Mouse (Mus musculus) kidney, postnatal 0 days (tissue): ENCODE data around the gene AI661453. TPM values are rescaled to one million over a fixed set of nuclear protein-coding genes. Genes with fewer than 3 reads are reported as not detected.

ENCODE experiments used
- ATAC-seq: fragments of 200-750 bp; cut with Nextera tagmentation; replicated peaks from 2 replicates; pipeline ENCODE4 v1.8.0; 2017; ENCODE audit warnings: low read depth, moderate number of reproducible peaks, moderate TSS enrichment, moderate library complexity; ENCODE audit not compliant: low FRiP score
- DNase-seq: peaks from one replicate; pipeline ENCODE4 v3.0.0-alpha.2; 2016; ENCODE audit warnings: low spot score
- H3K27ac ChIP-seq: fragments of 300-500 bp; sonication (generic); 2 replicates; pipeline ENCODE4 v1.5.1; 2014; ENCODE audit warnings: mild to moderate bottlenecking
- H3K27me3 ChIP-seq: fragments of 300-500 bp; sonication (generic); 2 replicates; pipeline ENCODE4 v1.6.1; 2014; ENCODE audit warnings: low read length, mixed read lengths; ENCODE audit not compliant: insufficient read depth
- H3K36me3 ChIP-seq: fragments of 300-500 bp; sonication (generic); 2 replicates; pipeline ENCODE4 v1.6.1; 2014; ENCODE audit warnings: low read length, mixed read lengths; ENCODE audit not compliant: insufficient read depth
- H3K4me1 ChIP-seq: fragments of 300-500 bp; sonication (generic); replicated peaks from 2 replicates; pipeline ENCODE4 v1.6.1; 2014; ENCODE audit warnings: antibody characterized with exemption, low read length, mixed read lengths; ENCODE audit not compliant: insufficient read depth
- H3K4me2 ChIP-seq: fragments of 300-500 bp; sonication (generic); 2 replicates; pipeline ENCODE4 v1.6.1; 2014; ENCODE audit warnings: mild to moderate bottlenecking, low read length, moderate library complexity, mixed read lengths
- H3K4me3 ChIP-seq: fragments of 300-500 bp; sonication (generic); replicated peaks from 2 replicates; pipeline ENCODE4 v1.5.1; 2014; ENCODE audit warnings: low read depth, low read length
- H3K9ac ChIP-seq: fragments of 300-500 bp; sonication (generic); 2 replicates; pipeline ENCODE4 v1.6.1; 2014; ENCODE audit warnings: low read depth, low read length
- H3K9me3 ChIP-seq: fragments of 300-500 bp; sonication (generic); replicated peaks from 2 replicates; pipeline ENCODE4 v1.6.1; 2016; ENCODE audit warnings: low read length, inconsistent platforms, mixed read lengths
- CTCF ChIP-seq: IDR thresholded peaks from 2 replicates; pipeline ENCODE4 v1.5.1; 2016; ENCODE audit warnings: antibody characterized with exemption, low read depth, mild to moderate bottlenecking, moderate library complexity
- WGBS: fragments of 180-500 bp; shearing (Covaris S2); extraction: QIAGEN DNeasy Blood & Tissue Kit; methylation state at CpG from one replicate; pipeline ENCODE4 v1.1.7; 2014; 5-methylcytosine and 5-hydroxymethylcytosine counted together
- polyA plus RNA-seq: library from polyadenylated mRNA; unstranded; fragments of >200 nt; fragmentation: Nextera tagmentation; extraction: Ambion mirVana; gene quantifications from 2 replicates; pipeline ENCODE4 v1.2.1, GENCODE M21; 2015

Gene AI661453
- polyA plus RNA-seq, 1 experiment from 2014 or later = 2.4 TPM

DNA sequence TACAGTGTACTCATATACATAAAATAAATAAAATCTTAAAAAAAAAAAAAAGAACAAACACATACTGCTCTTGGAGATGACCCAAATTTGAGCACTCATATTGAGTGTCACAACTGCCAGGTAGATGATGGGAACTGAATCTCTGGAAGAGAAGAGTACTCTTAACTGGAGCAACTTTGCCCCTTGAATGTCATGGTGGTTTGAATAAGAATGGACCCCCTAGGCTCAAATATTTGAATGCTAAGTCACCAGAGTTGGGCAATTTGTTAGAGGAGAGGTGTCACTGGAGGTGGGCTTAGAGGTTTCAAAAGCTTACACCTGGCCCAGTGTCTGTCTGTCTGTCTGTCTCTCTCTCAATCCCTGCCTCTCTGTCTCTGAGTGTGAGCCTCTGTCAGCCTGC is 67.3 kb downstream of the AI661453 start:
- Histone ChIP-seq H3K27me3 (no peaks in the 10 kb centered on the region), H3K9ac (no peak overlapping the region), H3K4me2 (no peak overlapping the region), H3K27ac (no peak overlapping the region), H3K36me3 (peaks cover 8% of the 10 kb centered on the region), H3K4me3 (no peak overlapping the region), H3K9me3 (no peaks in the 10 kb centered on the region), H3K4me1 (peaks cover 30% of the 10 kb centered on the region)
- no peak for TF ChIP-seq CTCF
- DNase-seq = no peak
- no peak for ATAC-seq

DNA sequence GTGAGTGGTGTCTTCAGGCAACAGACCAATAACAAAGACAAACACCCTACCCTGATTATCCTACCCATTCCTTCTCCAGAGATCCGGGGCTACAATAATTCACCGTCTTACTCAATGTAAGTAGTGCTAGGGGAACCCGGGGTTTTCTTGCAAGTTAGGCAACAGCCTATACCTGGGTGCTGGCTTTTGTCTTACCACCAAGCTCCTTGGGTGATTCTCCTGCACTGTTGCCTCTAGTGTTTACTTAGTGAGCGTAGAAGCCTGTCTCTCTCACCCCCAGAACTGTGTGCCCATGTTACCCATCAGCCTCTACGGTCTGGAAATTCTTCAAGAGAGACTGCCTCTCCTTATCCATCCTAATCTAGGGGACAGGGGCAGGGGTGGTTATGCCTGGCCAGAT is 67.8 kb downstream of the AI661453 start:
- Histone ChIP-seq H3K27me3 (no peaks in the 10 kb centered on the region), H3K9me3 (no peaks in the 10 kb centered on the region), H3K9ac (peak overlapping the region; percentile 65), H3K4me3 (peak overlapping the region; percentile 39; the same call in 1 of the 2 replicates), H3K36me3 (peaks cover 4% of the 10 kb centered on the region), H3K27ac (peak overlapping the region; percentile 77), H3K4me2 (peak overlapping the region; percentile 69), H3K4me1 (peaks cover 30% of the 10 kb centered on the region)
- ATAC-seq (no peak), DNase-seq (no peak)
- WGBS = 73% methylated on average over 5 of the region's 5 CpGs
- no peak for TF ChIP-seq CTCF

DNA sequence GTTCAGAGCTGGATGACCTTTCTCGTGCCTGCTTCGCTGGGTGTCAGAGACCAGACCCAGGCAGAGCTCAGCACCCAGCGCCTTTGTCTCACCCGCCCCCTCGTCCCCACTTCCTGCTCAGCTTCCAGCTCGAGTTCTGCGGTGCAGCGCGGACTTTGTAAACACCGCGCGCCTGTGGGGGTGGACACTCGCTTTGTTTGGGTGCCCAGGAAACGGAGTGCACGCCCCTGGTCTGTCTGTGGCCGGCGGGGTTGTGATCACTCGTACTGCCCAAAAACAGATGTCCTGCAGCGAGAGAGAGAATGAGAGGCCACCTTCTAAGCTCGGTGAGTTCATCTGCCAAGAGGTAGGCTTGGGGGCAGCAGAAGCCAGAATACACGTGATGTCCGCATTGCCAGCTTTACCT is 68.5 kb downstream of the AI661453 start, which contains the start of gene Ccnd3:
TSS of gene Ccnd3 (plus strand) at position 111 of the 406 bp plus-strand sequence.
- peak within 1 kb of the TSS; percentile 69 for H3K4me2 ChIP-seq
- H3K27me3 ChIP-seq = no peaks in the 10 kb centered on the region
- ATAC-seq (peak; percentile 37), DNase-seq (peak; percentile 82)
- no peak for TF ChIP-seq CTCF
- H3K4me3 ChIP-seq = peak within 1 kb of the TSS; percentile 39
- peak within 1 kb of the TSS; percentile 65 for H3K9ac ChIP-seq
- no peaks in the 10 kb centered on the region for H3K36me3 ChIP-seq
- H3K9me3 ChIP-seq = no peaks in the 10 kb centered on the region
- H3K4me1 ChIP-seq = peaks cover 30% of the 10 kb centered on the region
- peak within 1 kb of the TSS; percentile 77 for H3K27ac ChIP-seq
- WGBS = 3% methylated on average over 22 of the region's 22 CpGs

GRCm38 (mm10) chr17:47505566-47505965 is 69.2 kb downstream of the AI661453 start:
- WGBS = 76% methylated on average over 2 of the region's 2 CpGs
- Histone ChIP-seq H3K27me3 (no peaks in the 10 kb centered on the region), H3K4me3 (peak overlapping the region; percentile 39), H3K9ac (peak overlapping the region; percentile 65), H3K4me1 (peaks cover 30% of the 10 kb centered on the region), H3K36me3 (no peaks in the 10 kb centered on the region), H3K9me3 (no peaks in the 10 kb centered on the region), H3K4me2 (peak overlapping the region; percentile 69), H3K27ac (peak overlapping the region; percentile 77)
- no peak for ATAC-seq
- no peak for TF ChIP-seq CTCF
- no peak for DNase-seq

- no peaks in the 10 kb centered on the region for H3K27me3 ChIP-seq
- H3K9me3 ChIP-seq = no peaks in the 10 kb centered on the region
- H3K4me2 ChIP-seq = peak overlapping the region; percentile 69
- H3K4me3 ChIP-seq = 0 out of 2 replicates have a peak overlapping the region, but pooled peaks have one; percentile 39
- 0 out of 2 replicates have a peak overlapping the region, but pooled peaks have one; percentile 77 for H3K27ac ChIP-seq
- no peak for DNase-seq
- WGBS = 92% methylated on average over 1 of the region's 1 CpGs
- H3K36me3 ChIP-seq = no peaks in the 10 kb centered on the region
- H3K9ac ChIP-seq = no peak overlapping the region
- TF ChIP-seq CTCF = no peak
- no peak for ATAC-seq
- H3K4me1 ChIP-seq = peaks cover 29% of the 10 kb centered on the region
Measured at GRCm38 (mm10) chr17:47506042-47506441, 69.6 kb downstream of the AI661453 start.

- DNase-seq (no peak), ATAC-seq (no peak)
- H3K4me2 ChIP-seq = no peak overlapping the region
- no peak overlapping the region for H3K27ac ChIP-seq
- no peaks in the 10 kb centered on the region for H3K9me3 ChIP-seq
- no peak overlapping the region for H3K9ac ChIP-seq
- H3K4me3 ChIP-seq = no peak overlapping the region
- TF ChIP-seq CTCF = no peak
- no peaks in the 10 kb centered on the region for H3K27me3 ChIP-seq
- H3K36me3 ChIP-seq = no peaks in the 10 kb centered on the region
- WGBS = 91% methylated on average over 4 of the region's 4 CpGs
- peaks cover 26% of the 10 kb centered on the region for H3K4me1 ChIP-seq
Measured at GRCm38 (mm10) chr17:47506697-47507096, 70.3 kb downstream of the AI661453 start.

- no peak for DNase-seq
- Histone ChIP-seq H3K4me1 (peaks cover 29% of the 10 kb centered on the region), H3K36me3 (no peaks in the 10 kb centered on the region), H3K27ac (peak overlapping the region; percentile 94), H3K27me3 (no peaks in the 10 kb centered on the region), H3K9ac (no peak overlapping the region), H3K4me3 (no peak overlapping the region), H3K9me3 (no peaks in the 10 kb centered on the region), H3K4me2 (peak overlapping the region; percentile 55; the same call in 1 of the 2 replicates)
- ATAC-seq = no peak
- TF ChIP-seq CTCF = no peak
- 76% methylated on average over 2 of the region's 2 CpGs for WGBS
Measured at GRCm38 (mm10) chr17:47507523-47507922, 71.1 kb downstream of the AI661453 start.
